Mouse (Mus musculus): ENCODE data around the gene Cyb5r4. TPM values are rescaled to one million over a fixed set of nuclear protein-coding genes. Genes with fewer than 3 reads are reported as not detected.
A peak's percentile ranks its signal among the peaks of the same experiment; 100 is the strongest.

Gene Cyb5r4
- polyA plus RNA-seq, 1 experiment from 2014 or later = 79.2 TPM

- H3K27me3 ChIP-seq (ENCODE audit: insufficient read depth, low read length) = no peaks in the 10 kb centered on the region
- no peak for ATAC-seq (replicated peaks; ENCODE audit: low FRiP score, low read depth)
- 48% methylated on average over 2 of the region's 2 CpGs for WGBS
Observed at GRCm38 (mm10) chr9:87079511-87079910, 57.7 kb downstream of the Cyb5r4 start.

GRCm38 (mm10) chr9:87086991-87087390 lies 65.2 kb downstream of the Cyb5r4 start:
- ATAC-seq (replicated peaks; ENCODE audit: low FRiP score, low read depth) (no peak), DNase-seq (ENCODE audit: low spot score) (no peak)
- H3K36me3 ChIP-seq (ENCODE audit: insufficient read depth, low read length) = no peaks in the 10 kb centered on the region
- H3K9ac ChIP-seq (ENCODE audit: low read depth, low read length) = no peak overlapping the region
- H3K9me3 ChIP-seq (replicated peaks; ENCODE audit: low read length) = no peaks in the 10 kb centered on the region
- no peak overlapping the region for H3K4me3 ChIP-seq (replicated peaks; ENCODE audit: low read depth, low read length)
- no peak overlapping the region for H3K27ac ChIP-seq
- WGBS = 83% methylated on average over 4 of the region's 4 CpGs
- H3K27me3 ChIP-seq (ENCODE audit: insufficient read depth, low read length) = no peaks in the 10 kb centered on the region
- no peak overlapping the region for H3K4me2 ChIP-seq (ENCODE audit: low read length)
- TF ChIP-seq CTCF (IDR thresholded peaks at IDR 0.05; ENCODE audit: low read depth) = no peak
- H3K4me1 ChIP-seq (replicated peaks; ENCODE audit: insufficient read depth, low read length) = no peaks in the 10 kb centered on the region

More at GRCm38 (mm10) chr9:87079511-87079910, 57.7 kb downstream of the Cyb5r4 start:
- DNase-seq (ENCODE audit: low spot score) = no peak
- Histone ChIP-seq H3K9ac (ENCODE audit: low read depth, low read length) (no peak overlapping the region), H3K4me3 (replicated peaks; ENCODE audit: low read depth, low read length) (no peak overlapping the region), H3K36me3 (ENCODE audit: insufficient read depth, low read length) (no peaks in the 10 kb centered on the region), H3K4me2 (ENCODE audit: low read length) (no peak overlapping the region), H3K27ac (no peak overlapping the region), H3K9me3 (replicated peaks; ENCODE audit: low read length) (no peaks in the 10 kb centered on the region), H3K4me1 (replicated peaks; ENCODE audit: insufficient read depth, low read length) (no peaks in the 10 kb centered on the region)
- no peak for TF ChIP-seq CTCF (IDR thresholded peaks at IDR 0.05; ENCODE audit: low read depth)

GRCm38 (mm10) chr9:87097989-87098388 lies 76.2 kb downstream of the Cyb5r4 start:
- peak; percentile 49 for TF ChIP-seq CTCF (IDR thresholded peaks at IDR 0.05; ENCODE audit: low read depth)
- Histone ChIP-seq H3K9ac (ENCODE audit: low read depth, low read length) (no peak overlapping the region), H3K9me3 (replicated peaks; ENCODE audit: low read length) (no peaks in the 10 kb centered on the region), H3K27ac (no peak overlapping the region), H3K27me3 (ENCODE audit: insufficient read depth, low read length) (no peaks in the 10 kb centered on the region), H3K4me2 (ENCODE audit: low read length) (no peak overlapping the region), H3K4me3 (replicated peaks; ENCODE audit: low read depth, low read length) (no peak overlapping the region), H3K36me3 (ENCODE audit: insufficient read depth, low read length) (no peaks in the 10 kb centered on the region), H3K4me1 (replicated peaks; ENCODE audit: insufficient read depth, low read length) (no peaks in the 10 kb centered on the region)
- 50% methylated on average over 2 of the region's 2 CpGs for WGBS
- peak; percentile 16 for DNase-seq (ENCODE audit: low spot score)
- ATAC-seq (replicated peaks; ENCODE audit: low FRiP score, low read depth) = no peak

GRCm38 (mm10) chr9:87115019-87115418 lies 93.2 kb downstream of the Cyb5r4 start:
- H3K27ac ChIP-seq = no peak overlapping the region
- 71% methylated on average over 5 of the region's 5 CpGs for WGBS
- DNase-seq (ENCODE audit: low spot score) (no peak), ATAC-seq (replicated peaks; ENCODE audit: low FRiP score, low read depth) (no peak)
- no peak for TF ChIP-seq CTCF (IDR thresholded peaks at IDR 0.05; ENCODE audit: low read depth)
- H3K4me3 ChIP-seq (replicated peaks; ENCODE audit: low read depth, low read length) = no peak overlapping the region
- no peaks in the 10 kb centered on the region for H3K27me3 ChIP-seq (ENCODE audit: insufficient read depth, low read length)
- H3K9me3 ChIP-seq (replicated peaks; ENCODE audit: low read length) = no peaks in the 10 kb centered on the region
- no peaks in the 10 kb centered on the region for H3K4me1 ChIP-seq (replicated peaks; ENCODE audit: insufficient read depth, low read length)
- H3K9ac ChIP-seq (ENCODE audit: low read depth, low read length) = no peak overlapping the region
- H3K4me2 ChIP-seq (ENCODE audit: low read length) = no peak overlapping the region
- no peaks in the 10 kb centered on the region for H3K36me3 ChIP-seq (ENCODE audit: insufficient read depth, low read length)

GRCm38 (mm10) chr9:87115456-87115931 lies 93.7 kb downstream of the Cyb5r4 start:
- Histone ChIP-seq H3K4me2 (ENCODE audit: low read length) (no peak overlapping the region), H3K36me3 (ENCODE audit: insufficient read depth, low read length) (no peaks in the 10 kb centered on the region), H3K9me3 (replicated peaks; ENCODE audit: low read length) (no peaks in the 10 kb centered on the region), H3K9ac (ENCODE audit: low read depth, low read length) (no peak overlapping the region), H3K27me3 (ENCODE audit: insufficient read depth, low read length) (no peaks in the 10 kb centered on the region), H3K4me1 (replicated peaks; ENCODE audit: insufficient read depth, low read length) (no peaks in the 10 kb centered on the region), H3K27ac (no peak overlapping the region), H3K4me3 (replicated peaks; ENCODE audit: low read depth, low read length) (no peak overlapping the region)
- no peak for TF ChIP-seq CTCF (IDR thresholded peaks at IDR 0.05; ENCODE audit: low read depth)
- 59% methylated on average over 6 of the region's 6 CpGs for WGBS
- DNase-seq (ENCODE audit: low spot score) = no peak
- no peak for ATAC-seq (replicated peaks; ENCODE audit: low FRiP score, low read depth)

- ATAC-seq (replicated peaks; ENCODE audit: low FRiP score, low read depth) (no peak), DNase-seq (ENCODE audit: low spot score) (no peak)
- Histone ChIP-seq H3K9ac (ENCODE audit: low read depth, low read length) (no peak overlapping the region), H3K4me1 (replicated peaks; ENCODE audit: insufficient read depth, low read length) (no peaks in the 10 kb centered on the region), H3K27ac (no peak overlapping the region), H3K9me3 (replicated peaks; ENCODE audit: low read length) (no peaks in the 10 kb centered on the region), H3K27me3 (ENCODE audit: insufficient read depth, low read length) (no peaks in the 10 kb centered on the region), H3K4me3 (replicated peaks; ENCODE audit: low read depth, low read length) (no peak overlapping the region), H3K4me2 (ENCODE audit: low read length) (no peak overlapping the region), H3K36me3 (ENCODE audit: insufficient read depth, low read length) (no peaks in the 10 kb centered on the region)
- WGBS = 77% methylated on average over 1 of the region's 1 CpGs
- TF ChIP-seq CTCF (IDR thresholded peaks at IDR 0.05; ENCODE audit: low read depth) = no peak
Observed at GRCm38 (mm10) chr9:87115978-87116377, 94.2 kb downstream of the Cyb5r4 start.

- H3K4me2 ChIP-seq (ENCODE audit: low read length) = no peak overlapping the region
- H3K36me3 ChIP-seq (ENCODE audit: insufficient read depth, low read length) = no peaks in the 10 kb centered on the region
- no peak overlapping the region for H3K4me3 ChIP-seq (replicated peaks; ENCODE audit: low read depth, low read length)
- no peaks in the 10 kb centered on the region for H3K9me3 ChIP-seq (replicated peaks; ENCODE audit: low read length)
- 56% methylated on average over 3 of the region's 3 CpGs for WGBS
- H3K27me3 ChIP-seq (ENCODE audit: insufficient read depth, low read length) = no peaks in the 10 kb centered on the region
- TF ChIP-seq CTCF (IDR thresholded peaks at IDR 0.05; ENCODE audit: low read depth) = no peak
- no peak for DNase-seq (ENCODE audit: low spot score)
- H3K27ac ChIP-seq = no peak overlapping the region
- no peak for ATAC-seq (replicated peaks; ENCODE audit: low FRiP score, low read depth)
- no peak overlapping the region for H3K9ac ChIP-seq (ENCODE audit: low read depth, low read length)
- no peaks in the 10 kb centered on the region for H3K4me1 ChIP-seq (replicated peaks; ENCODE audit: insufficient read depth, low read length)
Observed at GRCm38 (mm10) chr9:87118996-87119395, 97.2 kb downstream of the Cyb5r4 start.

Data from kidney, postnatal 0 days (tissue).